Mouse (Mus musculus) kidney, adult 2 months (tissue): Measurements from ENCODE around the gene AI413582. TPM values are rescaled to one million over a fixed set of nuclear protein-coding genes. Genes with fewer than 3 reads are reported as not detected.

Source experiments
- DNase-seq: peaks from one replicate; pipeline ENCODE4 v3.0.0; 2021
- H3K27ac ChIP-seq: fragments of 200-500 bp; 2 replicates; pipeline ENCODE4 v1.5.1; 2012; ENCODE audit warnings: low read depth, low read length, control low read depth, inconsistent platforms; ENCODE audit not compliant: insufficient read depth
- H3K27me3 ChIP-seq: fragments of 200-500 bp; replicated peaks from 2 replicates; pipeline ENCODE4 v1.6.1; 2012; ENCODE audit warnings: mild to moderate bottlenecking, moderate library complexity, low read length, inconsistent platforms; ENCODE audit not compliant: control insufficient read depth, insufficient read depth
- H3K36me3 ChIP-seq: fragments of 200-500 bp; 2 replicates; pipeline ENCODE4 v1.6.1; 2012; ENCODE audit warnings: mild to moderate bottlenecking, moderate library complexity, low read length, inconsistent platforms; ENCODE audit not compliant: control insufficient read depth, insufficient read depth
- H3K4me1 ChIP-seq: fragments of 200-500 bp; 2 replicates; pipeline ENCODE4 v1.6.1; 2011; ENCODE audit warnings: low read length; ENCODE audit not compliant: control insufficient read depth, insufficient read depth
- H3K4me3 ChIP-seq: fragments of 200-500 bp; 2 replicates; pipeline ENCODE4 v1.5.1; 2011; ENCODE audit warnings: mild to moderate bottlenecking, low read depth, low read length, control low read depth; ENCODE audit not compliant: insufficient read depth
- CTCF ChIP-seq: fragments of 200-500 bp; conservative IDR thresholded peaks from 2 replicates; pipeline ENCODE4 v1.5.1; 2011; ENCODE audit warnings: low read depth, mild to moderate bottlenecking, control low read depth, low read length, moderate library complexity, mixed read lengths; ENCODE audit not compliant: insufficient read depth, insufficient read length
- POLR2A ChIP-seq: fragments of 200-500 bp; IDR thresholded peaks from one replicate; pipeline ENCODE4 v1.6.1; 2011; ENCODE audit warnings: low read depth, low read length, control low read depth
- WGBS: fragments of 180-500 bp; shearing (Covaris S2); methylation state at CpG from one replicate; pipeline ENCODE4 v1.1.7; 2018; 5-methylcytosine and 5-hydroxymethylcytosine counted together
- polyA plus RNA-seq: library from polyadenylated mRNA; depleted of rRNA; stranded (reverse); fragments of >200 nt; gene quantifications from 2 replicates; pipeline ENCODE4 v1.2.3, GENCODE M21; 2012

AI413582 gene
- polyA plus RNA-seq, 1 experiment, result 55.7 TPM

GRCm38 (mm10) chr17:27555075-27555511 lies 10.5 kb downstream of the AI413582 start:
- Histone ChIP-seq H3K27ac (no peak overlapping the region), H3K36me3 (no peaks in the 10 kb centered on the region), H3K4me3 (peak overlapping the region; percentile 38), H3K4me1 (peaks cover 4% of the 10 kb centered on the region; the same call in 1 of the 2 replicates), H3K27me3 (no peaks in the 10 kb centered on the region)
- WGBS, result 10% methylated on average over 39 of the region's 39 CpGs
- TF ChIP-seq CTCF, result no peak
- TF ChIP-seq POLR2A, result no peak
- peak; percentile 24 for DNase-seq

- WGBS, result 72% methylated on average over 20 of the region's 20 CpGs
- H3K27me3 ChIP-seq, result no peaks in the 10 kb centered on the region
- H3K27ac ChIP-seq, result peak overlapping the region; percentile 21; the same call in 1 of the 2 replicates
- no peak for TF ChIP-seq CTCF
- no peak for TF ChIP-seq POLR2A
- H3K4me1 ChIP-seq, result peaks cover 4% of the 10 kb centered on the region; the same call in 1 of the 2 replicates
- peak; percentile 47 for DNase-seq
- H3K4me3 ChIP-seq, result no peak overlapping the region
- no peaks in the 10 kb centered on the region for H3K36me3 ChIP-seq
Measured at GRCm38 (mm10) chr17:27554062-27554960, 11.2 kb downstream of the AI413582 start.

- Histone ChIP-seq H3K36me3 (no peaks in the 10 kb centered on the region), H3K27ac (no peak overlapping the region), H3K4me3 (no peak overlapping the region), H3K4me1 (peaks cover 4% of the 10 kb centered on the region; the same call in 1 of the 2 replicates), H3K27me3 (no peaks in the 10 kb centered on the region)
- WGBS, result 73% methylated on average over 23 of the region's 23 CpGs
- peak; percentile 38 for DNase-seq
- TF ChIP-seq POLR2A (no peak), CTCF (no peak)
Measured at GRCm38 (mm10) chr17:27552215-27553201, 13.0 kb downstream of the AI413582 start.

- Histone ChIP-seq H3K4me3 (no peak overlapping the region), H3K27ac (no peak overlapping the region), H3K27me3 (no peaks in the 10 kb centered on the region), H3K36me3 (no peaks in the 10 kb centered on the region), H3K4me1 (peaks cover 4% of the 10 kb centered on the region; the same call in 1 of the 2 replicates)
- WGBS, result 71% methylated on average over 10 of the region's 10 CpGs
- DNase-seq, result no peak
- TF ChIP-seq POLR2A, result no peak
- no peak for TF ChIP-seq CTCF
Measured at GRCm38 (mm10) chr17:27551393-27551940, 14.1 kb downstream of the AI413582 start.

GRCm38 (mm10) chr17:27549234-27549633 lies 16.3 kb downstream of the AI413582 start:
- Histone ChIP-seq H3K27me3 (no peaks in the 10 kb centered on the region), H3K27ac (no peak overlapping the region), H3K4me1 (peaks cover 4% of the 10 kb centered on the region; the same call in 1 of the 2 replicates), H3K36me3 (no peaks in the 10 kb centered on the region), H3K4me3 (no peak overlapping the region)
- 86% methylated on average over 8 of the region's 8 CpGs for WGBS
- DNase-seq, result no peak
- TF ChIP-seq CTCF (no peak), POLR2A (no peak)

GRCm38 (mm10) chr17:27547253-27547868 lies 18.2 kb downstream of the AI413582 start:
- H3K4me1 ChIP-seq, result no peaks in the 10 kb centered on the region
- no peaks in the 10 kb centered on the region for H3K36me3 ChIP-seq
- no peak for TF ChIP-seq CTCF
- no peak for TF ChIP-seq POLR2A
- WGBS, result 54% methylated on average over 9 of the region's 9 CpGs
- H3K27me3 ChIP-seq, result no peaks in the 10 kb centered on the region
- peak; percentile 30 for DNase-seq
- H3K27ac ChIP-seq, result no peak overlapping the region
- no peak overlapping the region for H3K4me3 ChIP-seq
